Mouse (Mus musculus): ENCODE data around the gene Timm23.
"Not testable (repeated sequence)": the region's sequence is repeated elsewhere in the genome, so short reads cannot be mapped to it uniquely, and the experiment has no call there.

Gene Timm23

GRCm38 (mm10) chr14:32201791-32202451 lies at the start of gene Timm23, which contains the start of gene Parg:
Gene Timm23 (minus strand): TSS chr14:32201898.
Gene Parg (plus strand): TSS chr14:32201949.
- CTCF ChIA-PET: no interaction called here

- CTCF ChIA-PET: no interaction called here
These were observed 47.9 kb upstream of the Timm23 start for GRCm38 (mm10) chr14:32249616-32250015.

GRCm38 (mm10) chr14:32246019-32246418 lies 44.3 kb upstream of the Timm23 start:
- CTCF ChIA-PET: no interaction called here

GRCm38 (mm10) chr14:32242401-32242800 lies 40.7 kb upstream of the Timm23 start:
- CTCF ChIA-PET: no interaction called here

- CTCF ChIA-PET: no interaction called here
These were observed 27.3 kb upstream of the Timm23 start for GRCm38 (mm10) chr14:32228996-32229395.

- CTCF ChIA-PET: interaction anchor here (0.6 kb wide), 1 partner anchor 61 kb away, joined by 10 read pairs; no protein-coding TSS in a partner anchor
These were observed 24.9 kb upstream of the Timm23 start for GRCm38 (mm10) chr14:32226601-32227000.

GRCm38 (mm10) chr14:32201354-32201753 lies 344 bp downstream of the Timm23 start:
- CTCF ChIA-PET: no interaction called here

GRCm38 (mm10) chr14:32193557-32193956 lies 8.1 kb downstream of the Timm23 start:
- CTCF ChIA-PET: interaction anchor here (0.6 to 1.2 kb wide), 4 partner anchors 10 to 1152 kb away, joined by 3 to 4 read pairs (median 4); no protein-coding TSS in a partner anchor

- CTCF ChIA-PET: no interaction called here
These were observed 9.3 kb downstream of the Timm23 start for GRCm38 (mm10) chr14:32192437-32192836.

- CTCF ChIA-PET: no interaction called here
These were observed 9.8 kb downstream of the Timm23 start for GRCm38 (mm10) chr14:32191926-32192325.

GRCm38 (mm10) chr14:32190627-32191391 lies 10.9 kb downstream of the Timm23 start:
- CTCF ChIA-PET: no interaction called here

GRCm38 (mm10) chr14:32183846-32184245 lies 17.9 kb downstream of the Timm23 start:
- CTCF ChIA-PET: no interaction called here

- CTCF ChIA-PET: no interaction called here
These were observed 20.8 kb downstream of the Timm23 start for GRCm38 (mm10) chr14:32180861-32181260.

GRCm38 (mm10) chr14:32179393-32180195 lies 22.1 kb downstream of the Timm23 start:
- CTCF ChIA-PET: no interaction called here

GRCm38 (mm10) chr14:32176590-32176989 lies 25.1 kb downstream of the Timm23 start:
- CTCF ChIA-PET: not testable (repeated sequence)

- CTCF ChIA-PET: no interaction called here
These were observed 26.4 kb downstream of the Timm23 start for GRCm38 (mm10) chr14:32175310-32175709.

- CTCF ChIA-PET: interaction anchor here (0.6 kb wide), 1 partner anchor 52 kb away, joined by 4 read pairs; no protein-coding TSS in a partner anchor
These were observed 31.6 kb downstream of the Timm23 start for GRCm38 (mm10) chr14:32170137-32170536.

- CTCF ChIA-PET: interaction anchor here (1.0 kb wide), 1 partner anchor 25 kb away, joined by 4 read pairs; no protein-coding TSS in a partner anchor
These were observed 33.0 kb downstream of the Timm23 start for GRCm38 (mm10) chr14:32168653-32169231.

- CTCF ChIA-PET: no interaction called here
These were observed 34.4 kb downstream of the Timm23 start for GRCm38 (mm10) chr14:32167326-32167725.

GRCm38 (mm10) chr14:32166840-32167239 lies 34.9 kb downstream of the Timm23 start:
- CTCF ChIA-PET: interaction anchor here (0.9 kb wide), 1 partner anchor 15 kb away, joined by 3 read pairs; no protein-coding TSS in a partner anchor

- CTCF ChIA-PET: interaction anchor here (0.6 to 0.9 kb wide), 3 partner anchors 14 to 124 kb away, joined by 3 to 10 read pairs (median 4); no protein-coding TSS in a partner anchor
These were observed 35.6 kb downstream of the Timm23 start for GRCm38 (mm10) chr14:32166062-32166441.
